Mouse (Mus musculus): ENCODE results near the gene Gm5105. TPM values are rescaled to one million over a fixed set of nuclear protein-coding genes. Genes with fewer than 3 reads are reported as not detected.

Gene Gm5105
- total RNA-seq, 2 experiments from 2014 or later, result 0.20 TPM; not detected in 1

DNA sequence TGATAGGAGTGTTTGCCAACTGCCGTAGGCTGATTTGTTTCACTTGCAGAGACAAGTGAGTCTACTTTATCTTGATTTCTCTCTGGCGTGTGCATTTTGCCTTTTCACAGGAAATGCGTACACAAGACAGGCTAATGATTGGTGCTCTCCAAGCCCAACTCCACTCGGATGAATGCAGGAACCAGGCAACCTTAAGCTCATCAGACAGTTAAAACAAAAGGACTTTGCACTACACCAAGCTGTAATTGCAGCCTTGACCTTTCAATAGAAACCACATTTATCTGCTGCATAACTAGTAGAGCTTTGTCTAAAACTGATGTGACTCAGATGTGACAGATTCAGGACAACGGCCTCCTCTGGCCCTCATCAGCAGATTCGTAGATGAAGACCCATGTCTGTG lies 33.2 kb downstream of the Gm5105 start:
- intact Hi-C loops (cut with DNase I), result no loop called here

DNA sequence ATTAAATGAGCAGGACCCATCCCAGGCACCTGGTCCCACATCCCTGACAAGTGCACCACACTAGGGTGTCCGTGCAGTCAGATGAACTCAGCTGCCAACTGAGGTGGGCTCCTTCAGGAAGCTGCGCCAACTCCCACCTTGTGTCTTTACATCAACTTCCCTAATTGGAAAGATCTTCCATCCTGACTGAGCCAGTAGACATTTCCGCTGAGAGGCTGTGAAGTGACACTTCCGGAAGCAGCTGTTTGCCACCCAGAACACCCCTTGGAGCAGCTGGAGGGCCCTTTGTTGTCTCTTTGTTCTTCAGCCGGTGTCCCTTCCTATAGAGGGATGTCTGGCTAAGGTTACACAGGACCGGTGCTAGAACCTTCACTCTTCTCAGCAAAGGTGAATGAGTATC lies 36.6 kb downstream of the Gm5105 start:
- DNase-seq (ENCODE audit: low spot score in 2 of 2), result no peak
- intact Hi-C loops (cut with DNase I), result no loop called here

More for the DNA sequence above, 33.2 kb downstream of the Gm5105 start:
- DNase-seq (ENCODE audit: low spot score in 2 of 2), result no peak

DNA sequence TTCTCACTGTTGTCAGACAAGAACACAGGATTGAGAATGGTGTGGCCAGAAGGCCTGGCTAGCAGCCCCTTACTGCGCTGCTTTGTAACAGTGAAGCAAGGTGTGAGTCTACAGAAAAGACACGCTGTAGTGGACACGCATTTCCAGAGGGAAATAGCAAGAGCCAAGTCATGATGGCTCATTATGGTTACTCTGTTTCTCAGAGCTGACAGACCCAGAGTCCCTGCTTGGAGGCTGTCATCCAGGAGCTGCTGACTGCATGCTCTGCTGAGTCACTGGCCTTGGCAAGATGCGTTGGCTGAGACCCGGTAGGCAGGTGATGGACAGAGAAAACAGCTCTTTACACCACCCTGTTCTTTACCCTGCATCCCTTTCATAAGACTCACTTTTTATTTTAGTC lies 37.8 kb downstream of the Gm5105 start:
- intact Hi-C loops (cut with DNase I), result no loop called here

DNA sequence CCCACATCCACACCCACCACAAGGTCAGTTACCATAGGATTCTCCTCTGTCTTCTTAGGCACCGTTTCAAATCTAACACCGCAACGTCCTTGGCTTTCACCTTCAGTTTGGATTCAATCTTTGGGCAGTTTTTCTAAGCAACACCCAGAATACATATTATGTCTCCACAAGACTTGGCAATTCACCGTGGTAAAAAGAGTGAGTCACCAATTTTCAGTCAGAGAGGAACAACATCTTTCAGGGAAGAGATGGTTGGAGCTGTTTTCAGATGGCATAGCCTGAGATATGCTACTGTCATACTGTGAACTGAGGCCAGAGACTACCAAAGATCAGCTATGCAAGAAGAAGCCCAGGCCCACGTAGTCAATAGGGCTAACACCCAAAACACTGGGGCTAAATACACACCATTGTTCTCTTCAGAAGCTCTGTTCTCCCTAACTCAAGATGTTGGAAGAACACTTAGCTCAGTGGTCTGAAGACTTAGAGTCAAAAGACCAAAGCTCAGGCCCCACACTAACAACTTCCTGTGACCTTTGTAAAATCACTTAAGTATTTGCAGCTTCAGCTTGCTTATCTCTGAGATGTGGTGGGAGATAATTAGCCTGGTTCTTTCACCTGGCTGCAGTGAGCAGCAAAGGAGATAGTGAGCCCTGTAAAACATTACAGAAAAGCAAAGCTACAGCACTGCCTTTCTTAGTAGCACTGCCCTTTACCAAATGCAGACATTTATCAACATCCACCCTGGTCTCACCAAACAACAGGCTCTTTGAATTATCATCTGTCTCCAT lies 39.4 kb downstream of the Gm5105 start:
- DNase-seq (ENCODE audit: low spot score in 2 of 2), result no peak
- intact Hi-C loops (cut with DNase I), result no loop called here

More for the DNA sequence above, 37.8 kb downstream of the Gm5105 start:
- peak; percentile 19 to 26 for DNase-seq (ENCODE audit: low spot score in 2 of 2)

DNA sequence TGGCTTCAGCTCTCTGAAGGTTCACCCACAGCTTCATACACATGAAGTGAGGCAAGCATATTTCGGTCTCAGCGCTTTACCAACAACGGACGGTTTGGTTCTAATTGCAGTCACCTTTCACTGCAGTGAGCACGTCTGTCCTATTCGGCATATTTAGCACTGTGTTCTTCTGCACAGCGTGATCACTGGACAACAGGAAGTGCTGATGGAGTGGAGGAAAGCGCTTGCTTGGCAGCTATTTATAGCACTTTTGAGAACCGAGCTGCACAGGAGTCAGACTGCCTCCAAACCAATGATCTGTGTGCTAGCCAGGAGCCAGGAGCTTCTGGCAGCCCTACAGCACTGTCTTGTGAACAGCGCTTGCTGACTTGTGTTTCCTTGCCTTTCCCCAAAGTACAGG lies 40.9 kb downstream of the Gm5105 start:
- DNase-seq (ENCODE audit: low spot score in 2 of 2), result peak; percentile 10 to 17

DNA sequence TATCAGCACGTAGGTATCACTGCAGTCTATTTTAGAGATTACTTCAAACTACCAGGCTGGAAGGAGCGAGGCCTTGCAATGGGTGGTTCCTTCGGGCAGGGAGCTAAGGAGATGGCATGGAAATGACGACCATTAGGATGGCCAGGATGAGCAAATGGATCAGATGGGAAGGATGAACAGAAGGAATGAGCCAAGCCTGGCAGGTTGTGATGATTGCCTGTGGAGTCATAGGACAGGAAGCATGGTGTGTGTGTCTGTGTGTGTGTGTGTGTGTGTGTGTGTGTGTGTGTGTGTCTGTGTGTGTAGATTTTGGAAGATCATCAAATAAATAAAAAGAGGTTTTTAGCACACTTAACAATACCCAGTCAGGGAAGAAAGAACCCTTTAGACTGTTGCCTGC lies 44.5 kb downstream of the Gm5105 start:
- no peak for DNase-seq (ENCODE audit: low spot score in 2 of 2)
- intact Hi-C loops (cut with DNase I), result no loop called here

More for the DNA sequence above, 40.9 kb downstream of the Gm5105 start:
- intact Hi-C loops (cut with DNase I), result no loop called here

DNA sequence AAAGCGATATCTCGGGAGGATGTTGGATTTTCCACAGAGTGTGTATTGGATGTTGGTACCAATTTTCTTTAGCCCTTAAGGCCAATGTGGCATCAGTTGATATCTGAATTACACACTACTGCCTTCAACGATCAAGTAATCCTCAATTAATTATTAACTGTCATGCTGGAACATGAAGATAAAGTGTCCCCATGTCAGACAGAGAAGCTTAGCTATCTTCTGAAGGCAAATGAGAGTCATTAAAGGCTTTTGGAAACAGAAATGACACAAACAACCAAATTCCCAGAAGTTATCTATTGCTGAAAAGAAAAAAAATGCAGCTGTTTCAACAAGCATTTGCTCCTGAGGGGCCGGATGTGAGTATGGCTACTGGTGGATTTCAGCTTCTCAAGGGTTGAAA lies 45.2 kb downstream of the Gm5105 start:
- intact Hi-C loops (cut with DNase I), result no loop called here
- DNase-seq (ENCODE audit: low spot score in 2 of 2), result no peak

DNA sequence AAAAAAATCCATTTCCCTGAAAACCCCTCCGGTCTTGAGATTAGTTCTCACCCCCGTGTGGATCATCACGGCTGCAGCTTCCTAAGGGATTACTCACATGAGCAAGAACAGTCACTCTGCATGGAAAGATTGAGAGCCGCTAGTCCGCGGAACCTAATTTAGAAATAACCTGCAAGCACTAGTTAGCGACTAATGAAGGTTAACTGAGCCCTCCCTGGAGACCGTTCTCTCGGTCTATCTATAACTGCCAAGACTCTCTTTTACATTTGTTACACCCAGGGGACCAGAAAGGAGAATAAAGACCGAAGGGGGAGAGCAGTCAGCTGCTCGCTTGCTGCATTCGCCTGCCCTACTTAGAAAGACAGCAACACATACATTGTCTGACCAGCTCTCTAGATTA lies 50.4 kb downstream of the Gm5105 start:
- intact Hi-C loops (cut with DNase I), result no loop called here
- no peak for DNase-seq (ENCODE audit: low spot score in 2 of 2)

DNA sequence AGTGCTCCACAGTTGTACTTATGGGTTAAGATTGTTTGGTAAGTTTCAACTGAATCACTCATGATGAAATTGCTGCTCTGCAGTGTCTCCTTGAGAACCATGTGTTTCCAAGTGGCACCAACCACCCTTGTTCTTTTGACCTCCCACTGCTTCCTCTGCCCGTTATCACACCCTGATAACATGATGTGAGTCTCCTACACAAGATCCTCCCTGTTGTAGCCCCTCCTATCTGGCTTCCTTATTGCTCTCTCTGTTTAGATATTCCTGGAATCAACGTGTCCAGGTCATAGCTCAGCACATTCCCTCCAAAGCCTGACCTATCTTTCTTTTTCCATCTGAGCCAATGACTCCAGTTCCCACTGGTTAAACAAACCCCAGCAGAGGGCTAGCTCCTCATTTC lies 52.5 kb downstream of the Gm5105 start:
- no peak for DNase-seq (ENCODE audit: low spot score in 2 of 2)
- intact Hi-C loops (cut with DNase I), result no loop called here

DNA sequence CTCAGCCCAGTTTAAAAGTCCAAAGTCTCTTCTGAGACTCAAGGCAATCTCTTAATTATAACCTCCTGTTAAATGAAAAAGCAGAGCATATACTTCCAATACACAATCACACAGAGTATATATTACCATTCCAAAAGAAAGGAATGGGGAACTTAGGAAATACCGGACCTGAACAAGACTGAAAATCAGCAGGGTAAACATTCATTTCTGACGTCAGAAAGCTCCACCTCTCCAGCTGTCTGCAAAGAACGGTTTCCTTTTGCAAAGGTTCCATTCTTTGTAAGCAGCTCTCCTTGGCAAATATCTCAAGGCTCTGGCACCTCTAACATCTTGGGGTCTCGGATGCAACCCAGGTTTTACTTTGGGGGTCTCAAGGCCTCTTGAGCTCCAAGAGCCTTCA lies 54.8 kb downstream of the Gm5105 start:
- intact Hi-C loops (cut with DNase I), result no loop called here
- no peak for DNase-seq (ENCODE audit: low spot score in 2 of 2)

DNA sequence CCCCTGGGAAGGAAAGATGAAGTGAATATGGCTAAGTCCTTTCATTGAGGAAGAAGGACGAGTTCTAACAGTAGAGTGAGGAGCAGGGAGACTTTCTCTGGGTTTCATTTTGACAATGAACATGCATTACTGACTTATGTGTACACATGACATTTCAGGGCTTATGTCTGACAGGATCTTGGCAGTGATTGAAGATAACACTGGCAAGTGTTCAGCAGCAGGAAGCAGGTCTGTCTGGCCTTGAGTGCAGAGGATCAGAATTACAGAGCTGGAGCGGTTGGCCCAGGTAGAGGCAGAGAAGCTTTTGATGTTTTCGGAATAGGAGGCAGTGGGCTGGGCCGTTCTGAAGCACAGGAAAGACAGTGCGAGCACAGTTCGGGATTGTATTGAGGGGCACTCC lies 59.0 kb downstream of the Gm5105 start:
- no peak for DNase-seq (ENCODE audit: low spot score in 2 of 2)
- intact Hi-C loops (cut with DNase I), result no loop called here

DNA sequence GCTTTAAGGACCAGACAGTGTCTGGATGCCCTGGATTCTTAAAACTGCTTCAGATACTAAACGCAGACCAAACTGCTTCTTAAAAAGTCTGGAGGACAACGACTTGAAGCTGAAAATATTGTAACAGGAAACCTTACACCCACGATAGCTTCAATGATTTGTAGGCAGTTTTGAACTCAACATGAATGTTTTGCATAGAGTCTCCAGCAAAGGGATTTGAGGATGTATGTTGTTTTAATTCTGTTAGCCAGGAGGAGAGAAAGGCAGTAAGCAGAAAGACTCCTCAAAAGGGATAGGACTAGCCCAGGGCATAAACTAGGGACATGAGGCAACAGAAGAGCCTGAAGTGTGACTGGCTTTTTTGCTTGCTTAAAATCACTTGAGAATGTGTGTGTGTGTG lies 60.3 kb downstream of the Gm5105 start:
- intact Hi-C loops (cut with DNase I), result no loop called here
- no peak for DNase-seq (ENCODE audit: low spot score in 2 of 2)

DNA sequence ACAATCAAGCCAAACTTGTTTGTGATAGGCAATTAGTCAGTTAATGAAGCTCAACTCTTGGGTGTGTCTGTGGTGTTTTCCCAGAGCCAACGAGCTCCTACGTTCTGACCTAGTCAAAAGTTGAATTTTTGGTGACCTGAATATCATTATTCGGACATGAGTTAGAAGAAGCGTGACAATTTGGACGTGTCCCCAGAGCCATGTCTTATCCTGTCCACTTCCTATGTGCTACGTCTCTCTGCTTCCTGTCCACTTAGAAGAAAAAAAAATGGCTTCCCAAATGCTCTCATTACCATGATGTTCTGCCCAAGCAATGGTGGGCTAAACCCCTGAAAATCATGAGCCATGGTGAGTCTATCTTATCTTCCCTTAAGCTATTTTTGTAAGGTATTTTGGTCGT lies 63.9 kb downstream of the Gm5105 start:
- no peak for DNase-seq (ENCODE audit: low spot score in 2 of 2)
- intact Hi-C loops (cut with DNase I), result no loop called here

DNA sequence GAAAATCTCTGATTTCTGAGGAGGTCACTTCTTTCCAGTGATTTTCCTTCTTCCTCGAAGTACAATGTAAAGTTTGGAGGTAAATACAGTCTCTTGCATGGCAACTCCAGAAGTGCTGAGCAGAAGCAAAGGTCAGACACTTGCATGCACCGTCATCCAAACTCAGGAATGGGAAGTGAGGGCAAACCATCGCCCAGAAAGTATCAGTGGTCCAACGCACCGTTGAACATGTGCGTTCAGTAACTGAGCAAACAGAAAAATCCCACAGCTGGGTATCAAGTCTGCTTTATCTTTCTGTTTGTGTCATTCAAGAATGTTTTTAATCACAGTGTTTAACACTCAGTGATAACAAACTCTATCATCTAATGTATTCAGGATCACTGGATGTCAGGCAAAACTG lies 64.6 kb downstream of the Gm5105 start:
- intact Hi-C loops (cut with DNase I), result no loop called here
- DNase-seq (ENCODE audit: low spot score in 2 of 2), result no peak

DNA sequence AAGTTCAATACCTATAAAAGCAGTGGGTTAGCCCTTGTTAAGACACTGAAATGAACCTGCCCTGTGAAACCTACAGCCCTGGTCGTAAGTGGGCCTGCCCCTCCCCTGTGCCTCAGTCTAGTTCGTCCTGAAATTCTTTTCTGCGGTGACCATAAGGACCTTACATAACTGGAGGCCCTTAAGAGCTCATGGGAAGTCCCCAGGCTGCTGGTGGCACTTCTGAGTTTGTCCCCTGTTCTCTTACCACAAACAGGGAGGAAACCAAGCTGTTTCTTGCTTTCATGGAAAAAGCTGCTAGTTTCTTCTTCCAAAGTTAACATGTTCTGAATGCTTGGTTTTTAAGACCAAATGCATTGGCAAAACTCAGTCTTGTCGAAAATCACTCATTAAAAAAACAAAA lies 65.3 kb downstream of the Gm5105 start:
- intact Hi-C loops (cut with DNase I), result no loop called here
- DNase-seq (ENCODE audit: low spot score in 2 of 2), result no peak

DNA sequence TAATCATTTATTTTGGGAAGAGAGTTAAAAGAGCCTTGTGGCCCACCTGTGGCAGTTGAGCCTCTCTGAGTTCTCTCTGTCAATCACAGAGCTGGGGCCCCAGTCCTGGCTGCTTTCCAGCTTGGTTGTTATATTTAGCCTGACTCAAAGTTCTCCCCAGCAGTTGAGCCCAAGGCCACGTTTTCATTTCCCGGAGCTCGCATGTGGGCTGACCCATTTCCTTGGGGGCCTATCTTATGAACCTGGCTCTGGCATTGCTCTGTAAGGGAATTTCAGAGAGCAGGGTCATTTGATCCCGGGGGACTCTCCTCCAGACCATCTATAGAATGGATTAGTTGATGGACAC lies 66.5 kb downstream of the Gm5105 start:
- DNase-seq (ENCODE audit: low spot score in 2 of 2), result no peak
- intact Hi-C loops (cut with DNase I), result no loop called here

DNA sequence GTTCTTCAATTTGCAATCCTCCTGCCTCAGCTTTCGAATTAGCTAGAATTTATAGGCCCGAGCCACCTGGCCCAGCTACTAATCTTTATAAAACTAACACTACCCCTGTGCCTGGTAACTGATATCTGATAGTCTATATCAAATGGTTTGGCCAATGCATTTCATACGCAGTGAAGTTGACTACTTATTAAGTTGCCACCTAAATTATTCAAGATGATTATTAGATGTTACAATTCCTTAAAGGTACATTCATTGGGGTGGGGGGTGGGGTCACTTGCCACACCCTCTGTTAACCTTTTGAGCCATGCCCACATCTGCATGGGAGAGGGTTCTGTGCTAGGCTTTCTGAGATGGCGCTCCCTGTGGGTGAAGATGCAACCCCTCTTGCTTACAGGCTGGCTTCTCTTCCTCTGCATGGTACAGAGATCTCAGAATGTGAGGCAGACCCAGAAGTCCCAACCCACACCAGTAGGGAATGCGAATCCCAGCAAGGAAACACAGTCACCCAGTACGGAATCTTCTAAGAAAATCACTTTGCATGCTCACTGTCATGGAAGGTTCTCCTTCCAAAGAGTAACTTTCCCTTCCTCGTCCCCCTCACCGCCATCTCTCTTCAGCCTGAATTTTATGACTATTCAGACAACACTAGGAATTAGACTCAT lies 67.0 kb downstream of the Gm5105 start:
- intact Hi-C loops (cut with DNase I), result no loop called here
- no peak for DNase-seq (ENCODE audit: low spot score in 2 of 2)

DNA sequence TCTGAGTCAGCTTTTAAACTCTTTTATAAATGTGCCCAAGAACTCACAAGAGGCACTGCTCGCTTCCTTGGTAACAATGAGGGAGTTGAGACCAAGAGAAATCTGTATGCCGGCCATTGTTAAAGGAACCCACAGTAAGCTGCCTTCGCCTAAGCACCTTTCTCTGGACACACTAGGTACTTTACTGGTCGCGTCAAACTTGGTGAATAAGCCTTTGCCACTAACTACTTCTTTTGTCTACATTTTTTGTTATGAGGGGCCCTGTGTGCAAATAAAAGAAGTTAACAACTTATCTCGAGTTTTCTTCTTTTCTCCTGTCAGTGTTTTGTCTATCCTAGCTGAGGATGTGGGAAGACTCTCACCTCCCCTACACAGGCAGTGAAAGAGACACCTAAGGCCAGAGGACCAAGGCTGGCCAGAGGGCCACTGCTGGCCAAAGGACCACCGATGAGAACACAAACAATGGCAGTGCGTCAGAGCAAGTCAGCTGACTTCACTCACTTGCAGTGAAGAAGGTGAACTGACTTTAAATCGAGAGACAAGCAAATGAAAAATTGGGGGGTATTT lies 67.9 kb downstream of the Gm5105 start:
- intact Hi-C loops (cut with DNase I), result loop anchor here (10.0 kb wide), 1 partner anchor 225 kb away; no protein-coding TSS in a partner anchor
- no peak for DNase-seq (ENCODE audit: low spot score in 2 of 2)

All from left cerebral cortex, postnatal 36 days (tissue).